Mouse (Mus musculus) brain, embryonic 14.5 days (tissue): ENCODE data around the gene Spi1.

Source experiments
- CTCF ChIP-seq: fragments of 200-500 bp; IDR thresholded peaks from 2 replicates; pipeline ENCODE4 v1.5.1; 2012; ENCODE audit warnings: inconsistent platforms, mild to moderate bottlenecking, moderate library complexity, borderline replicate concordance; ENCODE audit not compliant: insufficient read depth, insufficient read length; ENCODE audit errors: extremely low read depth
- POLR2A ChIP-seq: fragments of 200-500 bp; IDR thresholded peaks from 2 replicates; pipeline ENCODE4 v1.6.1; 2012; ENCODE audit warnings: mild to moderate bottlenecking, inconsistent platforms, borderline replicate concordance; ENCODE audit not compliant: poor library complexity, insufficient read depth, insufficient read length, severe bottlenecking; ENCODE audit errors: extremely low read depth

DNA sequence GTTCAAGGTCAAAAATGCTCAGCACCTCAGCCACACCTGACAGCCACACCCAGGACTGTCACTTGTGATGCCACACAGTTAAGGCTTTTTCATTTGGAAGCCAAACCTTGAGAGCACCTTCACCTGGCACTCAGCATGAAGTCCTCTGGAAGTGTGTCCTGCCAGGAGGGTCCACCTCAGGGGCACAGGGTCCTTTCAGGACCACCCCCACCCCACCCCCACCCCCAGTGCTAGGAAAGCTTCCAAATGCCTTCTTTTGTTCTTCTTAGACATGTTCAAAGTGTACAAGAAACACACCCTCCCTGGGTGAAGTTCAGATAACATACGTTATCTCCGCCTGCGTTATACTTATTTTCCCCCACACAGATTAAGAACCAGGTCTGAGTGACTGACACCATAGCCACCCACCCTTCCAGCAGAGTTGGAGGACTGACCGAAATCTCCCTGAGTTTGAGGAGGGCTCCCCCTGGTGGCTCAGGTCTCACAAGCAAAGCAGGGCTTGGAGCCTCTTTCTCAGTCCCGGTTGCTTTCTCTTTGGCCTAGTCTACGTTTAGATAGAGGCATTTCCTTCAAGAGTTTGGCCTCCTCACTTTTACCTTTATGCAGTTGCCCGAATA is 19.0 kb downstream of the Spi1 start:
- TF ChIP-seq POLR2A, result no peak
- TF ChIP-seq CTCF, result peak; percentile 98
